Mouse (Mus musculus): ENCODE measurements around the gene Scaf11. TPM values are rescaled to one million over a fixed set of nuclear protein-coding genes. Genes with fewer than 3 reads are reported as not detected.

Gene Scaf11
- total RNA-seq, 1 experiment from 2014 or later, result 196 TPM

Other genes starting within 250 kb of the Scaf11 start
- 43.1 and 54.1 TPM in 2 replicates for gene Arid2, start 173.3 kb downstream of the Scaf11 start, total RNA-seq (2017)
- 134 and 139 TPM in 2 replicates for gene Slc38a1, start 182.1 kb upstream of the Scaf11 start, total RNA-seq (2017)
- 136 and 139 TPM in 2 replicates for gene Slc38a2, start 238.9 kb upstream of the Scaf11 start, total RNA-seq (2017)

All from neutrophil, adult 5-6 weeks (primary cell).